Mouse (Mus musculus) G1E-ER4 (cell line): ENCODE measurements at regions not wholly inside any gene's neighbourhood (a gene's known extent, or its start where the extent isn't known, plus 50 kb on each side); places are given as distances from the start of the nearest gene placed in this dataset.

Experiments
- GATA1 ChIP-seq: IDR thresholded peaks from one replicate; pipeline ENCODE4 v1.8.0; 2012; ENCODE audit warnings: low read length, inconsistent platforms

GRCm38 (mm10) chr8:10738486-10739081 lies 269.7 kb downstream of the Irs2 start:
- no peak for TF ChIP-seq GATA1

- TF ChIP-seq GATA1: no peak
These were observed 273.5 kb downstream of the Irs2 start for GRCm38 (mm10) chr8:10734746-10735145.

GRCm38 (mm10) chr8:10723332-10723731 lies 284.9 kb downstream of the Irs2 start:
- TF ChIP-seq GATA1: no peak

- TF ChIP-seq GATA1: no peak
These were observed 285.5 kb downstream of the Irs2 start for GRCm38 (mm10) chr8:10722742-10723141.

- TF ChIP-seq GATA1: no peak
These were observed 285.9 kb downstream of the Irs2 start for GRCm38 (mm10) chr8:10722342-10722741.

GRCm38 (mm10) chr8:10721146-10721862 lies 287.0 kb downstream of the Irs2 start:
- no peak for TF ChIP-seq GATA1

GRCm38 (mm10) chr8:10720398-10720797 lies 287.9 kb downstream of the Irs2 start:
- no peak for TF ChIP-seq GATA1

- no peak for TF ChIP-seq GATA1
These were observed 288.8 kb downstream of the Irs2 start for GRCm38 (mm10) chr8:10719411-10719810.

- no peak for TF ChIP-seq GATA1
These were observed 291.0 kb downstream of the Irs2 start for GRCm38 (mm10) chr8:10717297-10717696.

GRCm38 (mm10) chr8:10716161-10716560 lies 292.1 kb downstream of the Irs2 start:
- TF ChIP-seq GATA1: no peak

- TF ChIP-seq GATA1: no peak
These were observed 294.7 kb downstream of the Irs2 start for GRCm38 (mm10) chr8:10713515-10714042.

GRCm38 (mm10) chr8:10712118-10712689 lies 296.1 kb downstream of the Irs2 start:
- TF ChIP-seq GATA1: peak; percentile 74

- no peak for TF ChIP-seq GATA1
These were observed 296.8 kb downstream of the Irs2 start for GRCm38 (mm10) chr8:10711474-10711873.

- peak; percentile 45 for TF ChIP-seq GATA1
These were observed 299.7 kb downstream of the Irs2 start for GRCm38 (mm10) chr8:10708509-10708908.

GRCm38 (mm10) chr8:10707122-10707521 lies 301.1 kb downstream of the Irs2 start:
- TF ChIP-seq GATA1: no peak

GRCm38 (mm10) chr8:10705909-10706308 lies 302.3 kb downstream of the Irs2 start:
- peak; percentile 75 for TF ChIP-seq GATA1

GRCm38 (mm10) chr8:10702755-10703154 lies 305.5 kb downstream of the Irs2 start:
- no peak for TF ChIP-seq GATA1
